Mouse (Mus musculus): Measurements from ENCODE around the gene Disc1. TPM values are rescaled to one million over a fixed set of nuclear protein-coding genes. Genes with fewer than 3 reads are reported as not detected.

The Disc1 gene
- total RNA-seq, 2 experiments from 2014 or later = 4.3 to 5.6 TPM

GRCm38 (mm10) chr8:125116616-125117015 lies 62.6 kb downstream of the Disc1 start:
- ATAC-seq (ENCODE audit: poor library complexity, severe bottlenecking) = peak; percentile 70

DNA sequence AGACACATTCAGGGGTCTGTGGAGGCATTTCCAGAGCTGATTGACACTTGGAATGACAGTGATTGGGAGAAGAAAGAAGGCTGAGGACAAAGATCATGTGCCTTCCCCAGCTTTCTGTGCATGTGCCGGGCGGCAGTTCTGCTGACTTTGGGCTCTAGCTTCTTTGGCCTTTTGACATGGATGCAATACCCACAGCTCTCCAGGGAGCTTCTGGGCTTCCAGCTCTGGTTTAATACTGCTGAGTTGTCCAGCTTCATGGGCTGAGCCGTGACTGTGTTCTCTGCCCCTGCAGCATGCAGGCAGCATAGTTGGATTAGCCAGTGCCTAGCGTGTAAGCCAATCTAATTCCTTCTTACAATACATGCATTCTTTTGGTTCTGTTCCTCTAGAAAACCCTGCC lies 72.5 kb downstream of the Disc1 start:
- ATAC-seq (ENCODE audit: poor library complexity, severe bottlenecking) = no peak

- ATAC-seq (ENCODE audit: poor library complexity, severe bottlenecking) = no peak
Measured at GRCm38 (mm10) chr8:125127621-125128020, 73.6 kb downstream of the Disc1 start.

- ATAC-seq (ENCODE audit: poor library complexity, severe bottlenecking) = peak; percentile 74; the same call in 1 of the 2 replicates
Measured at GRCm38 (mm10) chr8:125128305-125128704, 74.3 kb downstream of the Disc1 start.

GRCm38 (mm10) chr8:125130835-125131234 lies 76.8 kb downstream of the Disc1 start:
- ATAC-seq (ENCODE audit: poor library complexity, severe bottlenecking) = no peak

DNA sequence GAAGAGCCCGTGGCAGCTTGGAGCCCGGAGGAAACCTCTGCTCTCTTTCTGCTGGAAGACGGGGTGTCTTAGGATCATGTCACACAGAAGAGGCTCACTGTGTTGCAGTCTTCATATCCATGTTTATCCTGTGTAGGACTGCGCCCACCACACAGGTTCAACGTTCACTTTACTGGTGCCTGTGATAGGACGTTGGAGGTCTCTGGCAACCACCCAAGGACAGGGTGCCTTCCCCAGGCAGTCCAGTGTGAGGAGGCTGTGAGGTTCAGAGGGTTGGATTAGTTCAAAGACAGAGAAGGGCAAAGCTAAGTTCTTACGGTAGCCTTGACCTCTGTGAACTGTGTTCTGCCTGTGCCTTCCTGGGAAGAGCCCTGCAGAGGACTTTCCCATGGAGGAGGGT lies 77.3 kb downstream of the Disc1 start:
- ATAC-seq (ENCODE audit: poor library complexity, severe bottlenecking) = no peak

DNA sequence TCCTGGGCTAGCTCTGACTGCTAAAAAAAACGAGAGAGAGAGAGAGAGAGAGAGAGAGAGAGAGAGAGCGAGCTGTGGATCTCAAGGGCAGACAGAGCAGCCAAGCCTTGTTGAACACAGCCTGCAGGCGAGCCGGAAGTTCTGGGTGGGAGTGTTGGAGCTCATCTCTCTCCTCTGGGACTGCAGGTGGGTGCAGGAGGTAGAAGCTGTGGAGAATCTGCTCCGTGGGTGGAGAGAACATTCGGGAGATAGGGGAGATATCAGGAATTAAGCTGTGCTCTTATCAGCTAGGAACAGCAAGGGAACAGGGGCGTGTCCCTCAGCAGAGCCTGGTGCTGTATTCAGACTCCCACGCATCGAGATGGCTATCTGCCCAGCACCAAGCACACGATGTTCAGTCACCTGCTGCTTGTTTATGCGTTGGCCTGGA lies 79.7 kb downstream of the Disc1 start:
- ATAC-seq (ENCODE audit: poor library complexity, severe bottlenecking) = no peak

GRCm38 (mm10) chr8:125134876-125135275 lies 80.9 kb downstream of the Disc1 start:
- no peak for ATAC-seq (ENCODE audit: poor library complexity, severe bottlenecking)

DNA sequence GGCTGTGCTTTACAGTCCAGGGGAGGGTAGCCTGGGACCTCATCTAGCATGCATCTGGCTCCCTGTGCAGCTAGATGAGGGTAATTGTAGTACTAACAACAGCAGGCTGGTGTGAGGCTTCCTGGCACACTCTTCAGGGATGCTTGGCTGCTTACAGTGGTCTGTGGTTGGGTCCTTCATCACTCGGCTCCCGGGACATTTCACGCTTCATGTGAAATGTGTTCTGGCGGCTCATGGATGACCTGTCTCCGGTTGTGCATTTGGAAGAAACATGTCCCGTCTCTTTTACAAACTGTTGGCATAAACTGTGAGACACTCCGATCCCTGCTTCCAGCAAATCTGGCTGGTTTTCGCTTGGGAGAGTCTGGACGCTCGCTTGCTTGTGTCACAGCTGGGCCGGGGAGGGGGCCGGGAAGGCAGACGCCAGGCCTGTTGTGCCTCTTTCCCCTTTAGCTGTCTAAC lies 85.7 kb downstream of the Disc1 start:
- no peak for ATAC-seq (ENCODE audit: poor library complexity, severe bottlenecking)

- no peak for ATAC-seq (ENCODE audit: poor library complexity, severe bottlenecking)
Measured at GRCm38 (mm10) chr8:125140965-125141364, 87.0 kb downstream of the Disc1 start.

- no peak for ATAC-seq (ENCODE audit: poor library complexity, severe bottlenecking)
Measured at GRCm38 (mm10) chr8:125156863-125157640, 103.1 kb downstream of the Disc1 start.

DNA sequence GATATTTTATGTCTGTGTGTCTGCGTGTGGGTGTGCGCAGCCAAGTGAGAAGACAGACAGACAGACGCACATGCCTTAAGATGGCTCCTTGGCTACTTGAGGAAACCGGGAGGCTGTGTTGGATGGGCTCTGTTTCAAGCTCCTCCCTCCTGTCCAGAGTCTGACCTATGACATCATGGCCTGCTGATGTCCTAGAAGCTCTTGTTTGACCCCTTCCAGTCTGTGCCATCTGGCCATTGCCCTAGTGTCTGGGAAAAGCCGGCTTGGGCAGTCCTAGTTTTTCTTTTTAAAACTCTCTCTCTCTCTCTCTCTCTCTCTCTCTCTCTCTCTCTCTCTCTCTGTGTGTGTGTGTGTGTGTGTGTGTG lies 103.6 kb downstream of the Disc1 start:
- no peak for ATAC-seq (ENCODE audit: poor library complexity, severe bottlenecking)

GRCm38 (mm10) chr8:125159387-125159786 lies 105.4 kb downstream of the Disc1 start:
- no peak for ATAC-seq (ENCODE audit: poor library complexity, severe bottlenecking)

- ATAC-seq (ENCODE audit: poor library complexity, severe bottlenecking) = no peak
Measured at GRCm38 (mm10) chr8:125163491-125163890, 109.5 kb downstream of the Disc1 start.

DNA sequence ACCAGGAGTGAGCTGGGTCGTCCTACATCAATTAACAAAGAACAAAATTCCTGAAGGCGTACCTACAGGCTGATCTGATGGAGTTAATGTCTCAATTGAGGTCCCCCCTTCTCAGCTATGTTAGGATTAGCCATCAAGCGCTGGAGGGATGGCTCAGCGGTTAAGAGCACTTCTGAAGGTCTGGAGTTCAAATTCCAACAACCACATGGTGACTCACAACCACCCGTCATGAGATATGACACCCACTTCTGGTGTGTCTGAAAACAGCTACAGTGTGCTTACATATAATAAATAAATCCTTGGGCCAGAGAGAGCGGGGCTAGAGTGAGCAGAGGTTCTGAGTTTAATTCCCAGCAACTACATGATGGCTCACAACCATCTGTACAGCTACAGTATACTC lies 109.9 kb downstream of the Disc1 start:
- ATAC-seq (ENCODE audit: poor library complexity, severe bottlenecking) = no peak

DNA sequence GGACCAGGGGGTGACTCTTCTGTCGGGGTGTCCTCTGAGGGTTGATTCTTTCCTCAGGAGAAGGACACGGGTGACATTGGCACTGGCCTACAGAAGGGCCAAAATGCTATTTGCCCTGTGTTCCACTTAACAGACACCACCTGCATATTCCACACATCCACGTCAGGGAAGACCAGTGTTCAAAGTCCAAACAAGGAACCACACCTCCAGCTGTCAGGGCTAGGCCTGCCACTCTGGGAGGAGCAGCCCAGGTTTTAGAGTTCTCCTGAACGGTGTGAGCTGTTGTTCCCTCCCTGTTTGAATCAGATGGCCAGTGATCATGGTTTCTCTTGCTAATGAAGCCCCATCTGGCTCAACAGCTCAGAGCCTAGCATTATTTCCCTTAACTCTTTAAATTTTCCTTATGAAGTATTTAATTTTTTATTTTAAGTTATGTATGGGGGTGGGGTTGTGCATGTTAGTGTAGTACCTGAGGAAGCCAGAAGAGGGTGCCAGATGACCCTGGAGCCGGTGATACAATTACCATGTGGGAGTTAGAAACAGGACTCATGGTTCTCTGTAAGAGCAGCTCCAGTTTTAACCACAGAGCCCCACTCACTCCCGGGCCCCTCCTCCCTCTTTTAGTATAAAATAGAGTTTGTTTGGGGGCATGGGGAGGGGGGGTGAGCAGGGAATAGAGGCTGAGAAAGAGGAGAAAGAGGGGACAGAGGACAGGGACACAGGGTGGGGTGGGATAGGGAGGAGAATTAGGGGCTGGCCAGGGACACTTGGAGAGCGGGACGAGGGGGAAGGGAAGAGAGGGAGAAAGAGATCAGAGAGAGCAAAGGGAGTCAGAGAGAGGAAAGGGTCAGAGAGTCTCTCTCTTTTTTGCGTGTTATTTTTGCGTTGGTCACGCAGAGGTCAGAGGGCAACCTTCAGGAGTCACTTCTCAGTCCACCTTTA lies 111.8 kb downstream of the Disc1 start:
- peak; percentile 72 for ATAC-seq (ENCODE audit: poor library complexity, severe bottlenecking)

- no peak for ATAC-seq (ENCODE audit: poor library complexity, severe bottlenecking)
Measured at GRCm38 (mm10) chr8:125166545-125166944, 112.5 kb downstream of the Disc1 start.

- no peak for ATAC-seq (ENCODE audit: poor library complexity, severe bottlenecking)
Measured at GRCm38 (mm10) chr8:125166988-125167387, 113.0 kb downstream of the Disc1 start.

GRCm38 (mm10) chr8:125169628-125170027 lies 115.6 kb downstream of the Disc1 start:
- ATAC-seq (ENCODE audit: poor library complexity, severe bottlenecking) = no peak

DNA sequence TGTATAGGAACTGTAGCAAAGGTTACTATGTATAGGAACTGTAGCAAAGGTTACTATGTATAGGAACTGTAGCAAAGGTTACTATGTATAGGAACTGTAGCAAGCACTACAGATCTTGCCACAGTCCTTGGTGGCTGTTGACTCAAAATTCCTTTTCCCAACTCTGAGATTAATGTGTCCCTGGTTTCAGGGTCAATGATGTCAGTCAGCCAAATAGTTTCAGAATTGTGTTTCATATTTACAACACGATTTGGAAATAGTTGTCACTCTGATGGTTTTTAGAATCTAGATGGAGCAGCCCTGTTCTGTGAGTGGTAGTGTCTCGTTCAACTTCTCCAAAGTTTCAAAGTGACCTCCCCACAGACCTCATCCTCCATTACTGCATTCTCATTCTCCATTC lies 117.5 kb downstream of the Disc1 start:
- no peak for ATAC-seq (ENCODE audit: poor library complexity, severe bottlenecking)

DNA sequence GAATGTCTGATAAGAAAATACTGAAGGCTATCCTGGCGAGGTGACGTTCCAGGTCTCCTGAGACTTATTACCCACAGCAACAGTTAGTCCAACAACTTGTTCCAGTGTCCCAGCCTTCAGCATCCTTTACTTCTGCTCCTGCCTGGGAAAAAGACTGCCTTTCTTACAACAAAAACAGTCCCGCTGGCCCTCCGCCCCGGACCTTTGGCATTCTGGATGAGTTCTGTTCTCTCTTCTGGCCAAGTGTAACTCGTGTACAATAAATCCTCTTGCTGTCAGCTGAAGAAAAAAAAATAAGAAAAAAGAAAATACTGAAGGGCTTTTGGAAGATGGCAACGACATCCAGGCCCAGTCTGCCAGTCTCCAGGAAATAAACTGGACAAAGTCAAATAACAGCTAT lies 120.2 kb downstream of the Disc1 start:
- no peak for ATAC-seq (ENCODE audit: poor library complexity, severe bottlenecking)

DNA sequence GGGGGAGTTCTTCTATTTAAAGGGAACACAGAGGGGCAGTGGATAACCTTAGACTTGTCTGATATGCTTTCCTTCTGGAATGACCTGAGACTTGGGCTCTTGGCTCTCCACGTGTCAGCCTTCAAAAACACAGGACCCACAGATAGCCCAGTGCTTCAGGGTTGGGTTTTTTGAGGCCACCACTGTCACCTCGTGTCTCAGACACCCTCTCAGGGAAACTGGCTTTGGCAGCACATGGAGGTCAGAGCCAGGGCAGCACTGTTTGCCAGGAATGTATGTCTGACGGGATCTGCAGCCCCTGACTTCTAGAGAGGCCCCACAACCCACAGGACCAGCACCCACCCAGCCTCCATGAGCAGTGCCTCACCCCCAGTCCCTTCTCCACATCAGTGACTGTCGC lies 120.9 kb downstream of the Disc1 start:
- ATAC-seq (ENCODE audit: poor library complexity, severe bottlenecking) = no peak
